Mouse (Mus musculus): ENCODE measurements at regions not wholly inside any gene's neighbourhood (a gene's known extent, or its start where the extent isn't known, plus 50 kb on each side); places are given as distances from the start of the nearest gene placed in this dataset.

DNA sequence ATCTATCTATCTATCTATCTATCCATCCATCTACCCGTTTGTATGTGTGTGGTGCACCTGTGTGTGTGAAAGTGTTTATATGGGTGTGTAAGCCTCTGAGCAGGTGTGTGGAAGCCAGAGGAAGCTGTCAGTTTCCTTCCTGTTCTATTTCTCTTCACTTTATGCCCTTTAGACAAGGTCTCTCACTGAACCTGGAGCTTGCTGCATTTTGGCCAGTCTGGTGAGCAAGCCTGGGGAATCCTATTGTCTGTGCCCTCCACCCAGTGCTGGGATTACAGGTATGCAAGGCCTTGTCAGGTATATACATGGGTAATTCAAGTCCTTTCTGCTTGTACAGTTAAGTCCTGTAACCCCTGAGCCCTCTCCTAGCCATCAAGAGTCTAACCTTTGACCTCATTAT, 466.6 kb upstream of the 3110018I06Rik start:
- no peak for TF ChIP-seq GATA4 (IDR thresholded peaks at IDR 0.05; ENCODE audit: insufficient replicate concordance, low read length)

DNA sequence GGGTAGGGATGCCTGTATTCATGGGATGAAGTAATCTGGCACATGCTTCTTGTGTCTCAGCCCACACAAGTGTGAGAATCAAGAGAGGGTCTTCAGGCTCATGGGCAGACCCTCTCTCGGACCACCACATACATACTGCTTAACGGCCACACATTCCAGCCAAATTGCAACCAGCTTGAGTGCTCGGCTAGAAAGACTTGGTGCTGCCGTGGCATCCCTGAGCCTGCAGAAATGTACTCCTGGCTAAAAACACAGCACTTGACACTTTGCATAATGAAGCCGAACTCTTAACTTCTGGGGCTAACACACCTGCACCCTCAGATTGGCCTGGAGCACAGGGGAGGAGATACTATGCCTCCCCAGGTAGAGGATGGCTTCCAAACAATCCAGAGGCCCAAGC, 461.6 kb upstream of the 3110018I06Rik start:
- no peak for TF ChIP-seq GATA4 (IDR thresholded peaks at IDR 0.05; ENCODE audit: insufficient replicate concordance, low read length)

DNA sequence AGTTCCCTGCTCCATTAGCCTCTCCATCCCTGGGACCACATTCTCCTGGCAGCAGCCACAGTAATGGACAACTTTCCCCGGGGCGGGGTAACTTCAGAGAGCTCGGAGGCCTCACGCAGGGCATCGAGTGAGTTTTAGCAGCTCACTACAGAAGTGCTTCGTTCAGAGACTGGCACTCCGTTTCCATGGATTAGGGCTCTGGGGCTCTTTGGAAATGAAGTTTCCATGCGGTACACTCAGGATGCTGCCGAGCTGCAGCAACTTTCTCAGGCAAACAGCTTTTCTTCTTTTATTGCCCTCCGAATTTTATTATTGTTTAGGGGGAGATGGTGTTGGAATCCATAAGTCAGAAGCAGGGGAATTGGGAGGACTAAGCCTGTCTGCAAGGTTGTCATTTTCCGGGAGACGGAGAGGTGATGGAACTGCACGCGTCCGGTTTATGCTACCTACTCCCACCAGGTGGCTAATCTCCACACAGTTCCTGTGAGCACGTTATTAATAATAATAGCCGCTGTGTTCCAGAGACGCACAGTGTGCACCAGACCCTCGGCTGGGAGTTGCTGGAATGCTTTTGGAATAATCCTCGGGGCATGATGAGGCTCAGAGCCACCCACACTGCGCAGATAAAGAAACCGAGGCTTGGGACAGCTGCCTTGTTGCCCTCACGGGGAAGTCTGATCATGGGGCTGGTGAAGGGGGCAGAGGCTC, 460.4 kb upstream of the 3110018I06Rik start:
- no peak for TF ChIP-seq GATA4 (IDR thresholded peaks at IDR 0.05; ENCODE audit: insufficient replicate concordance, low read length)

DNA sequence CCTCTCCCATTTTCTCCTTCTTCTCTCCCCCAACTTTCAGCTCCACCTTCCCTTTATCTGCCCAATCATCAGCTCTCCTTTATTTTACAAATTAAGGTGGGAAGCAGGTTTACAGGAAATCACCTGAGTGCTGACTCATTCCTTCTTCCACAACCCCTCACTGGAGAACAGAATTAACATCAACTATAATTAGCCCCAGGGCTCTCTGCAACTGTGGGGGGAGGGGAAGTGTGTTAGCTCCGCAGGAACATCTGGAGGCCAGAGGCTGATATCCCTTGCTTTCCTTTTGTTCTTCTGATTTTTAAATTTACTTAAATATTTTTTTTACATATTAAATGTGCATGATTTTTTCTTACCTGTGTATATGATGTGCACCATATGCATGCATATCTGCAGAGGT, 459.4 kb upstream of the 3110018I06Rik start:
- no peak for TF ChIP-seq GATA4 (IDR thresholded peaks at IDR 0.05; ENCODE audit: insufficient replicate concordance, low read length)

DNA sequence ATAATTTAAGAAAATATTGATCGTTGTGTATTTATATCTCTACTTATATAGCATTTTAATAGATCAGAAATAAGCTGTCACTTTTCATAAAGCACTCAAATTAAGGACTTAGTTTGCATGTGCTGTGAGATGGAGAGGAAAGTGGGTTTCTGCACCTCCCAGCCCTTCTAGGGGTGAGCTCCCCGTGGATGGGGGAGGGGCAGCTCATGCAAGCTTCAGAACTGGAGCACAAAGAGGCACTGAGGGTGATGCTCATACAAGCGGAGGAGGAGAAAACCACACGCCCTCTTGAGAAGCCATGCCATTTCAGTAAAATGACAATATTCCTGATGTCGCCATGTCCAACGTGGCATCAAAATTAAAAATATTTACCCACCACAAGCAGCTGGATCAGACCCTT, 452.1 kb upstream of the 3110018I06Rik start:
- no peak for TF ChIP-seq GATA4 (IDR thresholded peaks at IDR 0.05; ENCODE audit: insufficient replicate concordance, low read length)

DNA sequence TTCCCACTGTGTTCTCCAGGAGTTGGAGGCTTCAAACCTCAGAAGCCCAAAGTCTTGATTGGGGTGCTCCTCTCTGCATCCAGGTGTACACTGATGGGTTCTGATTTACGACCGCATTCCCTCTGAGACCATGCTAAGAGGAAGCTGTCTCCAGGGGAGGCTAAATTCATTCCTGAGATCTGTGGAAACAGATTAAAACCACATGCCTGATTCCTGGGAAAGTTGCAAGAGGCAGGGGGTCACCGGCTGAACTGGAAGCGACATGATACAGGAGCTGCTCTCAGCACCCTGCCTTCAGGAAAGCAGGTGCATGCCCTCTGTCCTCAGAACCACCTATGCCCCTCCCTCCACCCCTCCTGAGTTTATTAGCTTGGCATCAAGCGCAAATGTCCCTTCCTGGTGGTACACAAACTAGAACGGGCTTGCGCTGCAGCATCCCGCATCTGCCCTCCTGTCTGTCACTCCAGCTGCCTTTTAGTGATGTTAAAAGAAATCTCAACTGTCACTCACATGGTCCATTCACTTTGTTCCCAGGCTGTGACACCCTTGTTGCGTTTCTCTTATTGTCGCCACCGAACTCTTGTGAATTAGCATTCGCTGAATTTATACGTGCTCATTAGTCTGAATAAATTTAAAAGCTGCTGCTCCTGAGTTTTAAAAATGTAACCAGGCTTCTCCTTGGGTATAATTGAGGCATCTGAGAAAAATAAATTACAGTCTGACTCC, 446.3 kb upstream of the 3110018I06Rik start:
- TF ChIP-seq GATA4 (IDR thresholded peaks at IDR 0.05; ENCODE audit: insufficient replicate concordance, low read length): no peak

DNA sequence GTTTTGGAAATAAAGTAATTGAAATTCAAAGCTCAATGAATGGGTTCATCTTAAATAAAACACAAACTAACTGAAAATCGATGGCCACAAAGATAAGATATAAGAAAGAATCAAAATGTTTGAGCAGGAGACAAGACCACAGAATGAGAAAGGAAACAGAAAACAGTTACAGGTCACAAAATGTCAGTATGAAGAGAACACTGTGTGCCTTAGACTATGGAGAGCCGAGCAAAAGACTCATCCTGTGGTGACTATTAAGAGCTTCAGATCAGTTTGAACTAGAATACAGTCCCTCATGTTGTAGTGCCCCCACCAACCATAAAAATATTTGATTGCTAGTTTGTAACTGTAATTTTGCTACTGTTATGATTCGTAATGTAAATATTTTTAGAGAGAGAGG, 441.9 kb upstream of the 3110018I06Rik start:
- no peak for TF ChIP-seq GATA4 (IDR thresholded peaks at IDR 0.05; ENCODE audit: insufficient replicate concordance, low read length)

DNA sequence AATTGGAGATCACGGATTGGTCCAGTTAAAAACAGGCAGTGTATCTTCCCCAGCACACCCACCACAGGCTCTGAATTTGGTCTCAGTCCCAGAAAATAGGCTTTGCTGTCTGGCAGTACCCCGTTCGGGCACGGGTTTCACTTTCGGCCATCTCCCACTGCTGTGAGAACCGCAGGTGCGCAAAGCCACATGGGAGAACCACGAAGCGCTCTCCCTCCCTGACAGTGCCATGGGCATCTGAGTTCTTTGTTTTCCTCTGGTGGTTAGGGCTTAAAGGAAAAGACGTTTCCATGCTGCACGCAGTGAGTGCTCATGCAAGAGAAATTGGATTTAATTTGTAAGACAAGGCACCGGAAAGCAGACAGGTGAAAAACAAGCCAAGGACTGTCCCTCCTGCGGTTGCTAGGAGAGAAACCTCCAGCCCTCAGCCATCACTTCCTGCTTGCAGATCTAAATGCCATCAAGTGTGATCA, 441.3 kb upstream of the 3110018I06Rik start:
- TF ChIP-seq GATA4 (IDR thresholded peaks at IDR 0.05; ENCODE audit: insufficient replicate concordance, low read length): no peak

DNA sequence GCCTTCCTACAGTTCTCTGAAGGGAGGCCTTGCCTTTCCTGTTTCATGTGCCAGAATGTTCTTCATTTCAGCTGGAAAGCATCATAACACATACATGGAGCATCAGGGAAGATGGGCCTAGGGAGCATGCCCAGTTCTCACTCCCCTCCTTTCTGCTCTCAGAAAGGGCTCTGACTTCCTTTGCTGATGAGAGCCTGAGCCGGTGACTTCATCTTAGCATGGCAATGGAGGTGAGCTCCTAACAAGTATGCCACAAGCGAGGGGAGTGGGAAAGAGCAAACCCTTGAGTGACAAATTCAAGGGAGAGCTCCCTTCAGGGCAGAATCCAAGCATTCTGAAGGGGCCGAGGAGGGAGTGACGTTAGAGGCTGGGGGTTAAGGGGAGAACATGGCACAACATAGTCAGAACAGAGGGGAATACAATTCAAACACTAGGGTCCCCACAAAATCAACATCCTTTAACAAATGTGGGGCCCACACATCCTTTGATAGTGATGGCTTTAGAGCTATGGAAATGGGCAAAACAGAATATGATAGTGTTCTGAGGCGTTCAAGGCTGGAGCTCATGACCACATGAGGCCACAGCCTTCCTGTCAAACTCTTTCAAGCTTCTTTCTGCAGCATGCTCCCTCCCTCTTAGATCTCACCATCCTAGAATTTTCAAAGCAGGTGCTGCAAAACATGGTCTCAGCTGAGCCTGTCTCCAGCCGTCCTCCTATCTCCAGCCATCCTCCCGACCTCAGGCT, 437.4 kb upstream of the 3110018I06Rik start:
- no peak for TF ChIP-seq GATA4 (IDR thresholded peaks at IDR 0.05; ENCODE audit: insufficient replicate concordance, low read length)

DNA sequence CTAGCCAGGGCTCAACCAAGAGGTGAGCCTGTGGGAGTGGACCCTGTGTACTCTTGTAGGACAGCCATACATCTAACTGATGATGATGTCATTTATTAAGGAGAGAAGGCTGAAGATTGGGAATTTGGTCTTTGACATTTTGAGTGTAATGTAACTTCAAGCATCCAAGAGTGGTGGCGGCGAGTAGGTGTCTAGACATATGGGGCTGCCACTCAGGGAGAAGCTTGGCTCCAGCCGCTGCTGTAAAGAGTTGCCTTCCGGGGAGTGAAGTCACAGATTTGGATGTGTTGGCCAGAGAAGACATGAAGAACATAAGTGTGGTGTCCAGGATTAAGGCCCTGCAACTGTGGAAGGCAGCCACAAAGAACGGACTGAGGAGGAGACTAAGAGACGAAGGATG, 436.3 kb upstream of the 3110018I06Rik start:
- TF ChIP-seq GATA4 (IDR thresholded peaks at IDR 0.05; ENCODE audit: insufficient replicate concordance, low read length): no peak

DNA sequence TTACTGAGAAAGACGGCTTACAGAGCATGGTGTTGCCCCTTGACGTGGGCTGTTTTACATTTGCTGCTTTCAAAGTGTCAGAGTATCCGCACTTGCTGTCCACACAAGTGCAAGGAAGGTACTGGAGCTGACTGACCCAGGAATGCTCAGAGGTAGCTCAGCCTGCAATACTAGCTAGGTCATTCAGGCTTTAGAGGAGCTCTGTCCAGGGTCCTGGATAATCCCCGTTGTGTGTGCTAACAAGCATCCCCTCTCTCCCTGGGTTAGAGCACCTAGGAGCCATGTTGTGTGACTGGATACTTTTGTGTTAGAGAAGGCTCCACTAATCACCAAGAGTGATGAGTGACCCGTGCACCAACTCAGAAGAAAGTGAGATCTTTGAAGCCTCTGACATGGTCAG, 431.9 kb upstream of the 3110018I06Rik start:
- TF ChIP-seq GATA4 (IDR thresholded peaks at IDR 0.05; ENCODE audit: insufficient replicate concordance, low read length): no peak

DNA sequence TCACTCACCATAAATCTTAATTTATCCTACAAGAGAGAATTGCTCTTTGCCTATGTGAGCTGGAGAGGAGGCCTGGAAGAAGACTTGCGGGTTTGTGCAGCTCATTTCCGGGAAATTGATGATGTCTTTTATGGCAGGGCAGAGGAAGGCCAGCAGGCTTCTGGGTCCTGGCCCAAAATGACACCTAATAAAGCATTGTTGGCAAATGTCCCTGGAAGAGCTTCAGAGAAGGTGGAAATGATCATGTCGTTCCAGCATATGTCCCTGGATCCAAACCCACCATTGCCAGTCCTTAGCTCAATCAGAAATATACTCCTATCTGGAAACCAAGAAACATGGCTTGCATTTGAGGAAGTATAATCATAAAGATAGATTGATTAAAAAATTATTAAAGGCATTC, 427.9 kb upstream of the 3110018I06Rik start:
- TF ChIP-seq GATA4 (IDR thresholded peaks at IDR 0.05; ENCODE audit: insufficient replicate concordance, low read length): no peak

DNA sequence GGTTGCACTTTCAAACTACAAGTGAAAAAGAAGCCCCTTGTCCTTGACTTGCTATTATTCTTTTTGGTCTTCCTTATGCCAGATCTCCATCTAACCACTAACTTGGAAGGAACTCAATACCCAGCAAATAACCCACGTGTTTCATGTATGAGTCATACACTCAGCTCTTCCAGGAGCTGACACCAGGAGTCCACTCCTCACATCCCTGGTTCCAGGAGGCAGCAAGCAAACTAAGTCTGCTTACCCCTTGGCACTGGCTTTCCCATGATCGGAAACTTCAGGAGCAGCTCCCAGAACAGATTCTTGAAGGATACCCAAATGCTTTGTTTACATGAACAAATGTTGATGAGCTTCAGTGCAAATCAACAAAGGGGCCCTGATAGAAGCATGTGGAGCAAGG, 421.1 kb upstream of the 3110018I06Rik start:
- no peak for TF ChIP-seq GATA4 (IDR thresholded peaks at IDR 0.05; ENCODE audit: insufficient replicate concordance, low read length)

DNA sequence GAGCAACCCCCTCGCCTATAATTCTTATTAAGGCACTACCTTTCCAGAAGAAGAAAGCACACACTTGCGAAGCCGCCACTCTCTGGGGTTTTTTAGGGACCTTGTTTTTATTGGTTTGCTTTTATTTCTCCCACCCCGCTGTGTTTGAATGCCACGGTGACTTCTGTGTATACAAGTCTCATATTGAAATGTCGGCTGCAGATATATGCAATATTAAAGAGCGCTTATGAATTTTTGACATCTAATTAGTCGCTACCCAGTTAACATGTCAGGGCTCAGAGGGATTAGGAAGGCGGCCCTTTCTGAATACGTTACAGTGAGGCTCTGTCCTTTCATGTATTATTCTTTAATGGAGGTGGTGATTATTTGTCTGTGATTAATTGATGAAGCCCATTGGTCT, 405.9 kb upstream of the 3110018I06Rik start:
- TF ChIP-seq GATA4 (IDR thresholded peaks at IDR 0.05; ENCODE audit: insufficient replicate concordance, low read length): no peak

DNA sequence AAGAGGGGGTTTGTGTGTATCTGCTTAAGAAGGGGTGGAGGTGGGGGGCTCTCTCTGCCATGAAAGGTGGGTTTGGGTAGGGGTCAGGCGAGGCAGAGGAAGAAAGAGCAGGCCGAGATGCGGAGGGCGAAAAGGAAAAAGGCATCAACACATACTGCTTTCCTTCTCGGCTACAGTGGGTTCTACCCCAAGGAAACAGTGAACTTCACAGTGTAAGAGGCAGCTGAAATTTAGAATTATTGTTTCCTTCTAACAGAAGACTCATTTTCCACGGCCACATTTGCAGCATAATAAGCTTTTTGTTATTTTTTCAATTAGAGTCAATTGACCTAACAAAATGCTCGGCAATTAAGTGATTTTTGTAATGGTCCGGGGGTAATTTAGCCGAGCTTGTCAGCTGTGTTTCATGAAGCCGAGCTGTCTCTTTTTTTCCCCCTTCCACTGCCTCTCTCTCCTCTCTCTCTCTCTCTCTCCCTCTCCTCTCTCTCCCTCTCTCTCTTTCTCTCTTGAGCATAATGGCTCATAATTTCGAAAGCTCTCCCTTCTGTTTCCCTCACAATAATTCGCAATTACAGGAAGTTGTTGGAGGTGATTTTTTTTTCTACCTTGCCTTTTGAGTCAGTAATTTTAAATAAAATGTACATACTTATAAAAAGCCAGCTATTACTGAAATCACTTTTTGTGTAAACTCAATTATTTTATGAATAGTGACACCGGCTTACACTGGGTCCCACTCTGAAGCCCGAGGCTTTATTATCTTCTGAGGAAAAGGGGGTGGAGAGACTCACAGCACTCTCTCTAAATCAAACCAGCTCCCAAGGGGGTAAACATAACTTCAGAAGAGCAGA, 403.1 kb upstream of the 3110018I06Rik start:
- TF ChIP-seq GATA4 (IDR thresholded peaks at IDR 0.05; ENCODE audit: insufficient replicate concordance, low read length): no peak

Measured in liver, adult (tissue).